Mouse (Mus musculus): Measurements from ENCODE around the gene Metap1. TPM values are rescaled to one million over a fixed set of nuclear protein-coding genes. Genes with fewer than 3 reads are reported as not detected.
A peak's percentile ranks its signal among the peaks of the same experiment; 100 is the strongest.

Gene Metap1
- polyA plus RNA-seq, 1 experiment from 2014 or later: 46.3 TPM

DNA sequence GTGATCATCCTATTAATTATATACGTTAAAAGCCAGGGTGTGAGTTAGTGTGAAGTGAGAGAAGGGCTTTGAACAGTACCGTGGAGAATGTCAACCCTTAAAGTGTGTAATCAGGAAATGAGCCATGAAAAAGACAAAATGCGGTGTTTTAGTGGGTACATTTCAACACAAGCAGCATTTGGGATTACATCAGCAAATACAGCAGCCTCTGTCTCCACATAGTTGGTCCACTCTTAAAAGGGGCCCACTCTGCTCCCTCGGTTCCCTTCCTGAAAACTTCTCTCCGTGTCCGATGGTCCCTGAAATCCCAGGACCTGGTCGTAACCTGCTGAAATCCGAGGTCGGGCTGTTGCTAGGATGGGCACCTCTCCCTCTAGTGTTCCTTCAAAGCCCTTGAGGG lies 47.1 kb downstream of the Metap1 start:
- 2% methylated on average over 9 of the region's 9 CpGs for WGBS
- Histone ChIP-seq H3K36me3 (peaks cover 21% of the 10 kb centered on the region), H3K4me2 (peak overlapping the region; percentile 88), H3K27me3 (no peaks in the 10 kb centered on the region), H3K27ac (peak overlapping the region; percentile 86), H3K4me1 (peaks cover 13% of the 10 kb centered on the region), H3K4me3 (peak overlapping the region; percentile 96), H3K9ac (peak overlapping the region; percentile 52), H3K9me3 (no peaks in the 10 kb centered on the region)
- no peak; the same call in none of the 2 replicates for ATAC-seq (ENCODE audit: borderline replicate concordance, extremely low read depth, low FRiP score, low TSS enrichment)

DNA sequence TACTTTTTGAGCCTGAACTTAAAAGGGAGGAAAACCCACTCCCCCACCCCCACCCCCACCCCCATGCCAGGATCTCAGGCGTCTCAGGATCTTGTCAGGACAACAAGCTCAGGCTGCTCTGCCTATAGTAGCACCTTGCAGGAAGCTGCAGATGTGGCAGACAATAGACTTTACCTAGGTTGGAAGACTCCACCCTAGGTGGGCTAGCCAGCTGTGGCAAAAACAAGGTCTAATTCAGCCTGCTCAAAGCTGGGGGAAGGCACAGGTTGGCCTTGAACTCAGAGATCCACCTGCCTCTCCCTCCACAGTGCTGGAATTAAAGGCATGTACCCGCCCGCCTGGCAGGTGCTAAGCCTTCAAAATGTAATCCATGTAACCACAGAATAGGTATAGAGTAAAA lies 50.6 kb downstream of the Metap1 start:
- no peak overlapping the region for H3K4me3 ChIP-seq
- no peaks in the 10 kb centered on the region for H3K9me3 ChIP-seq

DNA sequence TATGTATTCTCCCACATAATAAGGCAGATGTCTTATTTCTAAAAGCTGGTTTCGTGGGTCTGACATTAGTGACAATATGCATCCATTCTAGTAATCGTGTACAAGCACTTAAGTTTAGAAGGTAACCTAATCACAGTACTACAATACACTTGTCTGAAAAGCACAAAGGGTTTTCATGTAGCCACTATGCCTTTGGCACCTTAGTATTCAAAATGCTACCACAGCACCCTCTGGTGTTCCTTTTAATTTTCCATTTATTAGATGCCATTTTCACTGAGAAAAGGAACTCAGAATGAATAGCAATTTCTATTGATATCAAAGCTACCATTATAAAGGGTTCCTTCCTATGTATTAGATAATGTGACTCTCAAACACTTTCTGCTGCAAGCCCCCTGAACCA lies 57.5 kb downstream of the Metap1 start:
- WGBS: 68% methylated on average over 2 of the region's 2 CpGs
- H3K36me3 ChIP-seq: no peaks in the 10 kb centered on the region

More for the DNA sequence above, 50.6 kb downstream of the Metap1 start:
- Histone ChIP-seq H3K4me1 (peaks cover 5% of the 10 kb centered on the region), H3K27ac (no peak overlapping the region), H3K9ac (no peak overlapping the region), H3K36me3 (no peaks in the 10 kb centered on the region), H3K4me2 (no peak overlapping the region), H3K27me3 (no peaks in the 10 kb centered on the region)
- WGBS: 69% methylated on average over 3 of the region's 3 CpGs
- no peak for ATAC-seq (ENCODE audit: borderline replicate concordance, extremely low read depth, low FRiP score, low TSS enrichment)

DNA sequence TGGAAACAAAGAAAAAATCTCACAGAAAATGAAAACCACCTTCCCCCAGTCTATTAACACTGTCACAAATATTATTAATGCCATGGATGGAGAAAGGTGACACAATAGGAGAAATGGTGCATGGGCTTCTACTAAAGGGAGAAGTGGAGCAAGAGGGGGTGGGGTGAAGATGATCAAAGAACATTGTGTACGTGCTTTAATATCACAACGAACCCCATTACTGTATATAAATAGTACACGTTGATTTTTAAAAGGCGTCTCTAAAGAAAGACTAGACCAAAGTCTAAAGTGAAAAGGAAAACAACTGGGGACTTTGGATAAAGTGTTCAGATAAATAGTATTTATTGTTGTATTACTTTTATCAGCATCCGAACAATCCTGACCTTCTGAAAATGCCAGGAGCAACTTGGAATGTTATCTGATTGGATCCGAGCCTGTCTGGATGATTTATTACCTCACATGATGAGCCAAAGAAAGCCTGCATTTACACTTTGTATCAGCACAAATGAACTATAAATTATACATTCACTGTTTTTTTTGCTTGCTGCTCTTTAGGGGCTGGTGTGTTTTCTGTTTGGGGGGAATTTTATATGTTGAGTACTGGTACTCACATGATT lies 58.8 kb downstream of the Metap1 start:
- Histone ChIP-seq H3K4me3 (no peak overlapping the region), H3K36me3 (no peaks in the 10 kb centered on the region), H3K4me1 (no peaks in the 10 kb centered on the region), H3K4me2 (no peak overlapping the region), H3K27me3 (no peaks in the 10 kb centered on the region), H3K9me3 (no peaks in the 10 kb centered on the region), H3K9ac (no peak overlapping the region), H3K27ac (no peak overlapping the region)
- WGBS: 43% methylated on average over 6 of the region's 6 CpGs
- ATAC-seq (ENCODE audit: borderline replicate concordance, extremely low read depth, low FRiP score, low TSS enrichment): no peak

More for the DNA sequence above, 57.5 kb downstream of the Metap1 start:
- Histone ChIP-seq H3K27me3 (no peaks in the 10 kb centered on the region), H3K4me1 (no peaks in the 10 kb centered on the region), H3K9ac (no peak overlapping the region), H3K4me2 (no peak overlapping the region), H3K4me3 (no peak overlapping the region), H3K27ac (no peak overlapping the region), H3K9me3 (no peaks in the 10 kb centered on the region)
- ATAC-seq (ENCODE audit: borderline replicate concordance, extremely low read depth, low FRiP score, low TSS enrichment): no peak

DNA sequence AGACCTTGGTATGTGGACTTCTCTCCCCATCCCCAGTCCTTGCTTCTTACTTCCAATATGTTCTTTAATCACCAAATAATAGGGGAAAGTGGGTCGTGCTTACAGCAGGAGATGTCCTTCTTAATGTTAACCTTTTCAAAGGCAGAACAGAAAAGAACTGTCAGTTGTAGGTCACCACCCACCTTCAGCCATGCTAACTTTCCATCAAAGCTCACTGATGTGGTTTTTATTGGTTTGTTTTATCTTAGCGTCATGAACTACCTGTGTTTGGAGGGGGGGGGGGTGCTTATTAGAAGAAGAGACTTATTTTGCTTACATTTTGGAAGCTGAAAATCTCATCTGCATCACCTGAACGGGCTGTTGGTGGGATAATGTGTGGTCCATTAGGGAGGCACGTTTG lies 65.1 kb downstream of the Metap1 start:
- Histone ChIP-seq H3K4me2 (no peak overlapping the region), H3K27me3 (no peaks in the 10 kb centered on the region)
- WGBS: 72% methylated on average over 4 of the region's 4 CpGs

DNA sequence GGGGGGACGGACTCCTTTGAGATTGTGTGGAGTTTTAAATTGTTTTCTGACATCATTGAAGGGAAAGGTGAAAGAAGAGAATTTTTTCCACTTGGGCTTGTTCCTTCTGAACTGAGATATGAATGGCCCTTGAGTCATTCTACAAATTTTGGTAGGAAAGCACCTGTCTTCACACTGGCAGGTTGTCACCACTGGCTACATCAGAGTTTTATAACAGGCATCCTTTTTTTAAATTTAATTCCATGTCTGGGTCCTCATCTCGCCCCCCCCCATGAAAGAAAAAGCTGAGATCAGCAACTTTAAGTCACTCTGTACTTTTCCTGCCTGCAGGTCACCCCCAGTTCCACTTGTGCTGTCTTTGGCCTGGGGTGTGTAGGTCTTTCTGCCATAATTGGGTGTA lies 65.7 kb downstream of the Metap1 start:
- no peak overlapping the region for H3K9ac ChIP-seq
- H3K36me3 ChIP-seq: no peaks in the 10 kb centered on the region
- no peak overlapping the region for H3K4me3 ChIP-seq
- no peak overlapping the region for H3K4me2 ChIP-seq
- no peak for ATAC-seq (ENCODE audit: borderline replicate concordance, extremely low read depth, low FRiP score, low TSS enrichment)
- no peaks in the 10 kb centered on the region for H3K27me3 ChIP-seq
- H3K9me3 ChIP-seq: no peaks in the 10 kb centered on the region
- no peak overlapping the region for H3K27ac ChIP-seq
- WGBS: 50% methylated on average over 2 of the region's 2 CpGs
- no peaks in the 10 kb centered on the region for H3K4me1 ChIP-seq

More for the DNA sequence above, 65.1 kb downstream of the Metap1 start:
- H3K9me3 ChIP-seq: no peaks in the 10 kb centered on the region
- H3K4me1 ChIP-seq: no peaks in the 10 kb centered on the region
- no peak overlapping the region for H3K9ac ChIP-seq
- H3K4me3 ChIP-seq: no peak overlapping the region
- no peaks in the 10 kb centered on the region for H3K36me3 ChIP-seq
- no peak overlapping the region for H3K27ac ChIP-seq
- ATAC-seq (ENCODE audit: borderline replicate concordance, extremely low read depth, low FRiP score, low TSS enrichment): no peak

DNA sequence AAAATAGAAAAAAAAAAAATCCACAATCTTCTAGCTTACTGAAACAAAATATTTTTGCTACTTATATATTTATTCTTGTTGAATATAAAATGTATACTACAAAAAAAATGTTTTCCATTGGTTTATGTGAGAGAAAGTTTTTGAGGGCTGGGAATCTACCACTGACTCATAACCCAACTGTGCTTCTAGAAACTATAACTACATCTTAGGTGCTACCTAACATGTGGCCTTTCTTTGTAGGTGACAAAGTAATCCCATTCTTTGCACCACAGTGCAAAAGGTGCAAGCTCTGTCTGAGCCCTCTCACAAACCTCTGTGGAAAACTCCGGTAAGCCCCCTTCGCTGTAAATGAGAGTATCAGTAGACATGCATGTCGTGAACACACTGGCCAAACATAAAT lies 68.9 kb downstream of the Metap1 start:
- H3K27me3 ChIP-seq: no peaks in the 10 kb centered on the region
- ATAC-seq (ENCODE audit: borderline replicate concordance, extremely low read depth, low FRiP score, low TSS enrichment): no peak
- no peak overlapping the region for H3K4me2 ChIP-seq
- H3K4me1 ChIP-seq: no peaks in the 10 kb centered on the region
- no peaks in the 10 kb centered on the region for H3K9me3 ChIP-seq
- no peak overlapping the region for H3K27ac ChIP-seq
- 93% methylated on average over 3 of the region's 3 CpGs for WGBS
- H3K36me3 ChIP-seq: no peaks in the 10 kb centered on the region
- H3K4me3 ChIP-seq: no peak overlapping the region
- H3K9ac ChIP-seq: no peak overlapping the region

DNA sequence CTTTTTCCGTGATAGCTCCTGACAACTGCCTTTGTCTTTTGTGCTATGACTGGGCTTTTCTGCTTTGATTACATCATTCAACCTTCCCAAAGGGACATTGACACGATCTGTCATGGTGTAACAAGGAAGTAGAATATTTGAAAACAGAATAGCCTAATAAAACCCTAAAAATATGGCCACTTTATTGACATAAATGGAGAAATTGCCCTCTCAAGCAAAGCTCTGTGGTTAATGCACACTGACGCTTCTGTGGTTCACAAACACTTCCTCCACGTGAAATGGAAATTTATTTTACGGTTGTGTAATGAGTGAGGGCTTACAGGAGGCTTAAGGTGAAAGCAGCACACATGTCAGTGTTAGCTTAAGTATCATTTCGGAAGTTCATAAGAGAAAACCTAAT lies 69.9 kb downstream of the Metap1 start:
- Histone ChIP-seq H3K4me3 (no peak overlapping the region), H3K4me2 (no peak overlapping the region), H3K9me3 (no peaks in the 10 kb centered on the region), H3K36me3 (no peaks in the 10 kb centered on the region), H3K9ac (no peak overlapping the region), H3K27me3 (no peaks in the 10 kb centered on the region), H3K27ac (no peak overlapping the region), H3K4me1 (no peaks in the 10 kb centered on the region)
- WGBS: 70% methylated on average over 6 of the region's 6 CpGs
- ATAC-seq (ENCODE audit: borderline replicate concordance, extremely low read depth, low FRiP score, low TSS enrichment): no peak

DNA sequence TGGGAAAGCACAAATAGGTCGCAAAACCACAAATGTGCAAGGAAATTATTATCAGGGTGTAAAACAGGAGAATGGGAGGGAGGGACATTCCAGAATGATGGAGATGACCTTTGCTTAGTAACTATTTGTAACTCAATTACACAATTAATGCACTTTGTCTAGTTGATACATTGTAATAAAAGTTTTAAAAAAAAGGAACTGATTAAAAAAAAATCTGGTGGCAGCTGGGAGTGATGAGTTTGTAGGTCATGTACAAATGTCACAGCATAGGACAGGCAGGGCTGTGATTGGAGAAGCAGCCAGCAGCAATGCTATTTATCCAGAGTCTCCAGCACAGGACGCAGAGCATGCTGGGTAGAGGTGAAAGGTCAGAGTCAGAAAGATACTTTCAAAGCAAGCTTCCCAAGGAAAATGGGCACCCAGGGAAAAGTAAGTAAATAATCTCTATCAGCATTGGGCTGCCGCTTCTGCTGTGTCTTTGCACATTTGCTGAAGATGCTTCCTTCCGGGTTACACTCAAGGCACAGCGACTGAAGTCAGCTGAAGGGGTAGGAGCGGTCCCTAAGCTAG lies 74.1 kb downstream of the Metap1 start, which contains the start of gene Adh4:
Adh4 (plus strand) TSS at position 346 of the 570 bp plus-strand sequence.
- Histone ChIP-seq H3K27ac (no peak within 1 kb of the TSS), H3K9me3 (no peaks in the 10 kb centered on the region), H3K27me3 (no peaks in the 10 kb centered on the region), H3K4me1 (no peaks in the 10 kb centered on the region), H3K4me3 (no peak within 1 kb of the TSS), H3K4me2 (no peak within 1 kb of the TSS), H3K9ac (no peak within 1 kb of the TSS), H3K36me3 (no peaks in the 10 kb centered on the region)
- WGBS: 63% methylated on average over 6 of the region's 6 CpGs
- no peak for ATAC-seq (ENCODE audit: borderline replicate concordance, extremely low read depth, low FRiP score, low TSS enrichment)

DNA sequence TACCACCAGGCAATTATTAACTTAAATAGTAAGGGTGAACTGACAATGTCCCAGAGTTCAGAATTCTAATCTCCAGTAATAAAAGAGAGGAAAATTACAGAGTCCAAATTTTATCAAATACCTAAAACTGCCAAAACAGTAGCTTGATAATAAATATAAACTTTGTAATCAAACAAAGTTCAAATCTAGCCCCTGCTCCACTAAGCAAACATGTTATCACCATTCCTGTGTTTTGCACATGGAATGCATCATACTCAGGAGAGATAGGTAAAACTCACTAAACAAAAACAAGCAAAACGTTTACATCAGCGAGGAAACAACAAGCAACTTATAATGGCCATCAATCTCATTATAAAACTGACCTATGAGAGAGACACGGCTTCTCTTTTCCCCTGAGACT lies 79.1 kb downstream of the Metap1 start:
- H3K4me3 ChIP-seq: no peak overlapping the region
- no peaks in the 10 kb centered on the region for H3K36me3 ChIP-seq
- ATAC-seq (ENCODE audit: borderline replicate concordance, extremely low read depth, low FRiP score, low TSS enrichment): no peak
- WGBS: 75% methylated on average over 3 of the region's 3 CpGs
- no peak overlapping the region for H3K27ac ChIP-seq
- no peaks in the 10 kb centered on the region for H3K27me3 ChIP-seq
- no peak overlapping the region for H3K9ac ChIP-seq
- no peaks in the 10 kb centered on the region for H3K9me3 ChIP-seq
- H3K4me2 ChIP-seq: no peak overlapping the region
- H3K4me1 ChIP-seq: no peaks in the 10 kb centered on the region

DNA sequence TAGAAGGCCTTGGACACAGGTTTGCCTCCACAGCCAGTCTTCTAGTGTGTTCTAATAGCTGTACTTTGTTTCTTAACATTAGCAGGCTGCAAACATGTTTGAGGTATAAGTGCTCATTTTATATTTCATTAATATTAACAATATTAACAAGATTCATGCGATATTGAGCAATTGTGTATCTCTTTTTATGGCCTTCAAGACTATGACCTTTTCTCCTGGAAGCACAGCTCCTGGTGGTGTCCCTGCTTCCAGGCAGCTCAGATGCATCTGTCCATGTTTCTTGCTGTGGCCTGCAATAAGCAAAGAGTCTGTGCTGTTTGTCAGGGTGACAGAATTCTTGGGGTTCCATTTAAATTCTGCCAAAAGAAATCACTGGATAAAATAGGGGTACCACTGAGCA lies 79.7 kb downstream of the Metap1 start:
- 76% methylated on average over 1 of the region's 1 CpGs for WGBS
- Histone ChIP-seq H3K4me2 (no peak overlapping the region), H3K27me3 (no peaks in the 10 kb centered on the region), H3K4me1 (no peaks in the 10 kb centered on the region), H3K9me3 (no peaks in the 10 kb centered on the region), H3K27ac (no peak overlapping the region), H3K9ac (no peak overlapping the region), H3K4me3 (no peak overlapping the region), H3K36me3 (no peaks in the 10 kb centered on the region)
- no peak for ATAC-seq (ENCODE audit: borderline replicate concordance, extremely low read depth, low FRiP score, low TSS enrichment)

Measured in lung, embryonic 15.5 days (tissue).